Mouse (Mus musculus) liver, embryonic 14.5 days (tissue): ENCODE data around the gene 4930539E08Rik. TPM values are rescaled to one million over a fixed set of nuclear protein-coding genes. Genes with fewer than 3 reads are reported as not detected.

ENCODE experiments used
- ATAC-seq: fragments of 200-750 bp; cut with Nextera tagmentation; 2 replicates; pipeline ENCODE4 v1.8.0; 2017; ENCODE audit warnings: moderate number of reproducible peaks, mild to moderate bottlenecking, moderate library complexity; ENCODE audit not compliant: insufficient read depth
- DNase-seq, 3 experiments: peaks; one replicate each; pipeline ENCODE4 v3.0.0-alpha.2; 2012 to 2013; ENCODE audit warnings: low read depth in 3 of 3, low spot score in 3 of 3
- H3K27ac ChIP-seq: fragments of 300-500 bp; sonication (generic); 2 replicates; pipeline ENCODE4 v1.5.1; 2014; ENCODE audit warnings: moderate library complexity, mild to moderate bottlenecking, control low read depth, inconsistent platforms
- H3K27me3 ChIP-seq: fragments of 300-500 bp; sonication (generic); 2 replicates; pipeline ENCODE4 v1.6.1; 2014; ENCODE audit warnings: mild to moderate bottlenecking, low read length, moderate library complexity; ENCODE audit not compliant: control insufficient read depth, insufficient read depth
- H3K36me3 ChIP-seq: fragments of 300-500 bp; sonication (generic); replicated peaks from 2 replicates; pipeline ENCODE4 v1.6.1; 2014; ENCODE audit warnings: low read depth; ENCODE audit not compliant: control insufficient read depth, insufficient read depth
- H3K4me1 ChIP-seq, 2 experiments: fragments of 200-500 bp in 1 of 2; fragments of 300-500 bp in 1 of 2; sonication (generic) in 1 of 2; replicated peaks; 2 replicates each; pipeline ENCODE4 v1.6.1; 2012 to 2014; ENCODE audit warnings: antibody characterized with exemption in 1 of 2, inconsistent platforms in 1 of 2, low read length in 1 of 2; ENCODE audit not compliant: control insufficient read depth in 2 of 2, insufficient read depth in 2 of 2
- H3K4me2 ChIP-seq: fragments of 300-500 bp; sonication (generic); 2 replicates; pipeline ENCODE4 v1.6.1; 2014; ENCODE audit warnings: low read depth, mild to moderate bottlenecking, control low read depth, moderate library complexity
- H3K4me3 ChIP-seq, 2 experiments: fragments of 200-500 bp in 1 of 2; fragments of 300-500 bp in 1 of 2; sonication (generic) in 1 of 2; 2 replicates each; pipeline ENCODE4 v1.5.1; 2012 to 2014; ENCODE audit warnings: low read depth in 2 of 2, low read length in 2 of 2, mild to moderate bottlenecking in 2 of 2, control low read depth in 1 of 2, inconsistent platforms in 1 of 2, moderate library complexity in 1 of 2; ENCODE audit not compliant: insufficient read depth in 1 of 2
- H3K9ac ChIP-seq: fragments of 300-500 bp; sonication (generic); replicated peaks from 2 replicates; pipeline ENCODE4 v1.6.1; 2014; ENCODE audit warnings: mild to moderate bottlenecking, control low read depth, moderate library complexity
- H3K9me3 ChIP-seq: fragments of 300-500 bp; sonication (generic); 2 replicates; pipeline ENCODE4 v1.6.1; 2016; ENCODE audit warnings: low read length, mixed read lengths; ENCODE audit not compliant: control insufficient read depth
- CTCF ChIP-seq: IDR thresholded peaks from 2 replicates; pipeline ENCODE4 v1.5.1; 2016; ENCODE audit warnings: antibody characterized with exemption, low read depth, control low read depth
- EP300 ChIP-seq: IDR thresholded peaks from 2 replicates; pipeline ENCODE4 v1.6.1; 2016; ENCODE audit warnings: antibody characterized with exemption, low read depth
- WGBS: fragments of 180-500 bp; shearing (Covaris S2); extraction: QIAGEN DNeasy Blood & Tissue Kit; methylation state at CpG from one replicate; pipeline ENCODE4 v1.1.7; 2014; ENCODE audit not compliant: insufficient replicate concordance; 5-methylcytosine and 5-hydroxymethylcytosine counted together
- polyA plus RNA-seq, 2 experiments: library from polyadenylated mRNA; depleted of rRNA in 1 of 2; stranded (reverse) in 1 of 2; unstranded in 1 of 2; fragments of >200 nt; fragmentation: Nextera tagmentation in 1 of 2; extraction: Ambion mirVana in 1 of 2; gene quantifications; 2 replicates each; pipeline versions ENCODE4 v1.2.1 to v1.2.3; 2012 to 2014

4930539E08Rik gene
- polyA plus RNA-seq, 2 experiments = 0.03 to 0.06 TPM

GRCm38 (mm10) chr17:28883941-28884516 lies 31.1 kb downstream of the 4930539E08Rik start:
- Histone ChIP-seq H3K4me2 (no peak overlapping the region), H3K27ac (no peak overlapping the region), H3K27me3 (peaks cover 3% of the 10 kb centered on the region), H3K9me3 (no peaks in the 10 kb centered on the region), H3K9ac (no peak overlapping the region), H3K4me1 (peaks cover 0 to 5% of the 10 kb centered on the region in 2 experiments; a peak in 2 of 4 replicates), H3K4me3 (no peak overlapping the region), H3K36me3 (no peaks in the 10 kb centered on the region)
- ATAC-seq = no peak
- no peak for DNase-seq
- TF ChIP-seq EP300 = no peak
- TF ChIP-seq CTCF = no peak
- WGBS = 34% methylated on average over 10 of the region's 10 CpGs

- Histone ChIP-seq H3K27me3 (peaks cover 3% of the 10 kb centered on the region), H3K9ac (no peak overlapping the region), H3K9me3 (no peaks in the 10 kb centered on the region), H3K4me1 (peaks cover 0 to 5% of the 10 kb centered on the region in 2 experiments; a peak in 2 of 4 replicates), H3K4me2 (peak overlapping the region; percentile 0; the same call in 1 of the 2 replicates), H3K27ac (no peak overlapping the region), H3K36me3 (no peaks in the 10 kb centered on the region), H3K4me3 (no peak overlapping the region)
- 38% methylated on average over 8 of the region's 8 CpGs for WGBS
- peak; percentile 16 for TF ChIP-seq CTCF
- TF ChIP-seq EP300 = no peak
- DNase-seq (no peak), ATAC-seq (no peak)
These were observed 32.3 kb downstream of the 4930539E08Rik start for GRCm38 (mm10) chr17:28882810-28883209.

- Histone ChIP-seq H3K36me3 (no peaks in the 10 kb centered on the region), H3K4me3 (no peak overlapping the region), H3K9ac (no peak overlapping the region), H3K4me2 (peak overlapping the region; percentile 0; the same call in 1 of the 2 replicates), H3K27ac (no peak overlapping the region), H3K4me1 (peaks cover 0 to 5% of the 10 kb centered on the region in 2 experiments; a peak in 2 of 4 replicates), H3K27me3 (peaks cover 3% of the 10 kb centered on the region), H3K9me3 (no peaks in the 10 kb centered on the region)
- TF ChIP-seq CTCF = no peak
- TF ChIP-seq EP300 = no peak
- ATAC-seq = peak; percentile 59; the same call in 1 of the 2 replicates
- WGBS = 1% methylated on average over 12 of the region's 12 CpGs
- DNase-seq = peak; percentile 59 to 66 (median 64)
These were observed 32.8 kb downstream of the 4930539E08Rik start for GRCm38 (mm10) chr17:28882316-28882715.

GRCm38 (mm10) chr17:28879931-28880391 lies 35.2 kb downstream of the 4930539E08Rik start:
- H3K27me3 ChIP-seq = peaks cover 3% of the 10 kb centered on the region
- H3K9ac ChIP-seq = no peak overlapping the region
- peak; percentile 42 to 52 (median 47) for DNase-seq
- 8% methylated on average over 18 of the region's 18 CpGs for WGBS
- TF ChIP-seq CTCF = peak; percentile 98
- TF ChIP-seq EP300 = no peak
- H3K9me3 ChIP-seq = no peaks in the 10 kb centered on the region
- H3K36me3 ChIP-seq = no peaks in the 10 kb centered on the region
- H3K4me3 ChIP-seq = no peak overlapping the region
- no peak for ATAC-seq
- peaks cover 0 to 6% of the 10 kb centered on the region in 2 experiments; a peak in 2 of 4 replicates for H3K4me1 ChIP-seq
- H3K4me2 ChIP-seq = no peak overlapping the region
- H3K27ac ChIP-seq = no peak overlapping the region

GRCm38 (mm10) chr17:28876821-28877220 lies 38.3 kb downstream of the 4930539E08Rik start:
- H3K27ac ChIP-seq = no peak overlapping the region
- TF ChIP-seq EP300 (no peak), CTCF (peak; percentile 66)
- no peak overlapping the region for H3K9ac ChIP-seq
- no peak overlapping the region for H3K4me3 ChIP-seq
- ATAC-seq (no peak), DNase-seq (no peak)
- H3K4me2 ChIP-seq = no peak overlapping the region
- H3K27me3 ChIP-seq = peaks cover 3% of the 10 kb centered on the region
- WGBS = 13% methylated on average over 19 of the region's 19 CpGs
- peaks cover 0 to 5% of the 10 kb centered on the region in 2 experiments; a peak in 1 of 4 replicates for H3K4me1 ChIP-seq
- no peaks in the 10 kb centered on the region for H3K36me3 ChIP-seq
- no peaks in the 10 kb centered on the region for H3K9me3 ChIP-seq
